Mouse (Mus musculus) retina, embryonic 14.5 days (tissue): ENCODE data around the gene Mdc1.
"Not testable (repeated sequence)": the region's sequence is repeated elsewhere in the genome, so short reads cannot be mapped to it uniquely, and the experiment has no call there.

Experiments
- DNase-seq: peaks from one replicate; pipeline ENCODE4 v3.0.0-alpha.2; 2015; ENCODE audit warnings: low spot score

Gene Mdc1

DNA sequence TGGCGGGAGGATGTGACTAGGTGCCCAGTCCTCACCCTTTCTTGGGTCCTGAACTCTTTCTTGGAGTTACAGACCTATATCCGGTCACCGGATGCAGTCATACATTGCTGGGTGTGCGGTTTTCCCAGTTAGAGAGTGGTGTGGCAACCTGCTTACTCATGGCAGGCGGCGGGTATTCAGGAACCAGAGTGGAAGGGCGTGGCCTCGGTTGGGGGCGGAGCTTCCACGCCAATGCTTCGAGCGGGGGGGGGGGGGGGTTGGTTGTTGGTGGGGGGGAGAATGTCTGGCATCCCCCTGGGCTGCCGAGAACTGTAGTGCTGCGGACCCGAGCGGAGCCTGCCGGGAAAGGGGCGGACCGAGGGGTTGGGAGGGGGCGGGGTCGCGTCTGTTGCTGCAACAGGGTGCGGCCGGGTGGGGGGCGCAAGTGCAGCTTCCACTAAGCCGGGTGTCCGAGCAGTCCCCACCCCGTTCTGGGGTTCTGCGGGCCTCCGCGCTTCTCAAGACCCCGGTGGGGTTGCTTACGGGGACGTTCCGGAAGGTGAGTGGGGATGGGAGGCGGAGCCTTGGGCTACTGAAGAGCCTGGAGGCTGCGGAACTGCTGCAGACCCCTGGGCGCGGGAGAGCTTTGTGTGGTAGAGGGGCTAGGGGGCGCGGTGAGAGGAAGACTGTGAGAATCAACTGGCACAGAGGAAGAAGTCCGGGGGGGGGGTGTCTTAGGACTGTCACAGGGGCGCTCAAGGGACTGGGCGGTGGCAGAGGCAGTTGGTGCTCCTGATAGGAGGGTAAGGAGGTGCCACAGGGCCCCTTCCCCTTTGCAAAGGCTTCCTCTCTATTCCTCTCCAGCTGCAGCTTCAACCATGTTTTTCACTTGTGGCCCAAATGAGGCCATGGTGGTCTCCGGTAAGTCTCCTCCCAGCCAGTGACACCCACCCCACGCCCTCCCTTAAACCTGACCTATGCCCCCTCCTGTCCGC, 18.1 kb upstream of the Mdc1 start, which contains the start of gene Flot1:
Gene Flot1, plus strand, starts transcription at position 267 of the 974 bp plus-strand sequence.
- DNase-seq, result peak; percentile 89

DNA sequence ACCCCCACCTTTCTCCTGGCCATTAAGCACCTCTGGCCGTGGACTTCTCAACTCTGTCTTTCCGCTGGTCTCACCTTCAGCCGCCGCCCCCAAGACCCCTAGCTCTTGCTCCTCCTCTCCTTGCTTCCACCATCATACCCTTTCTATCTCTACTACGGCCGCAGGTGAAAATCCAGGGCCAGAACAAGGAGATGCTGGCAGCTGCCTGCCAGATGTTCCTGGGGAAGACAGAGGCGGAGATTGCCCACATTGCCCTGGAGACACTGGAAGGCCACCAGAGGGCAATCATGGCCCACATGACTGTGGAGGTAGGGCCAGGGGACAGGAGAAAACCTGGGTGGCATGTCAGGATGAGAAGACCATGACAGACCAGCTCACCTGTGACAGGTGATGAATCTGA, 16.9 kb upstream of the Mdc1 start:
- no peak for DNase-seq

DNA sequence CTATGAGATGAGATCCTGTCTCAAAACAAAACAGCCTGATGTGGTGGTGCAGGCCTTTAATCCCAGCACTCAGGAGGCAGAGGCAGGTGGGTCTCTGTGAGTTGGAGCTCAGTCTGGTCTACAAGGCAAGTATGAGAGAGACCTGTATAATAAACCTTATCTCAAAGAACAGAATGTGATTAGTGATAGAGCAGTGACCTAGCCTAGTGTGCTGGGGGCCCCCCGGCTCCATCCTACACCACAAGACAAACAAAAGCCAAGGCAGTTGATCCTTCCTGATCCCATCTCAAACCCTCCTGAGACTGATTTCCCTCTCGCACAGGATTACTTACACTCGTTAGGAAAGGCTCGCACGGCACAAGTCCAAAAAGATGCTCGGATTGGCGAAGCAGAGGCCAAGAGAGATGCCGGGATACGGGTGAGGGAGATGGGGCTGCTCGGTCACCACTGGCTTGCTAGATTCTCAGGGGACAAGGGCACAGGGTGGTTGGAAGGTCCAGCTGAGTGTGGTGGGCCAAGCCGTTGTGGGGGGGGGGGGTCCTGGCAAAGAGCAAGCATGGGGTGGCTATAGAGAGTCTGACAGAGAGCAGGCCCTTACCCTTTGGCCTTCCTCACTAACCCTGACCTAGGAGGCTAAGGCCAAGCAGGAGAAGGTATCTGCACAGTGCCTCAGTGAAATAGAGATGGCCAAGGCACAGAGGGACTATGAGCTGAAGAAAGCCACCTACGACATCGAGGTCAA, 16.0 kb upstream of the Mdc1 start:
- DNase-seq, result no peak

DNA sequence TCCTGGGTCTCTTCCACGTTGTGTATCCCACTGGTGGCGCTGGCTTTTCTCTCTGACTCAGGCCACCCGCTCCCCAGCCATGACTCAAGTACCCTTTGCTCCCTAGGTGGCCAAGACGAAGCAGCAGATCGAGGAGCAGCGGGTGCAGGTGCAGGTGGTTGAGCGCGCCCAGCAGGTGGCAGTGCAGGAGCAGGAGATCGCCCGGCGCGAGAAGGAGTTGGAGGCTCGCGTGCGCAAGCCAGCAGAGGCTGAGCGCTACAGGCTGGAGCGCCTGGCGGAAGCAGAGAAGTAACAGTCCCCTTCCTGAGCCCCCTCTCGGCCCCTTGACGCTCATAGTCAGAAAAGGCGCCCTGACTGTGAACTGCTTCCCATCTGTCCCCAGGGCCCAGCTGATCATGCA, 11.6 kb upstream of the Mdc1 start:
- peak; percentile 88 for DNase-seq

DNA sequence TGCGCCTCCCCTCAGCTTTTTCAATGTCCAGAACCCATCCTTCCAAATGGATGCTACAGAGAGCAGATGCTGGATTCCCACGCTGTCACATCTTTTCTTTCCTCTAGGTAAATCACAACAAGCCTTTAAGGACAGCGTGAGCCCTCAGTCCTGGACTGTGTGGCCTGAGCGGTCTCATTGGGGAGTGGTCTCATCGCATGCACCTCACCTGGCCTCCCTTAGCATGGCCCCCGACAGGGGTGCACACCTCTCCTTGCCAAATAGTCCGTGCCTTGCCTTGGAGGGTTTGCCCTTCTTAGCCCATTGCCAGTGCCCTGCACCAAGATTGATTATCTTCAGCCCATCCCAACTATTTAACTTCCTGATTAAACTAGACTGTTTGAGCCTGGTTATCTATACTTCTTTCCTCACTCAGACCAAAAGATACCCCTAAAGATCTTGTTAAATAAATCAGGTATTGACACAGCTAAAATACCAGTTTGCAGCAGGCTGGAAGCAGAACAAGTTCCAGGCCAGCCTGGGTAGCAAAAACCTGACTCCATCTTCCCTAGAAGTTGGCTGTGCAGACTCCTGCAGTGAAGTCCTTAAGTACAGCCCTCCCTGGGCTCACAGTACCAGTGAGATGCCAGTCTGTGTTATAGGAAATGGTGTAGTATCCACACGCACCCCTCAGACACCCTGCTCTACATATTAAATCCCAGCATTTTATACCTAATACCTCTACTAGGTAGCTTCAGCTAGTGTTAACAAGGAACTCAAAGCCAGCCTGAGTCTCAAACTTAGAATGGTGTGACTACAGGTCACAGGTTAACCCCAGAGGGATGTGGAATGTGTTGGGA, 8.7 kb upstream of the Mdc1 start:
- no peak for DNase-seq

DNA sequence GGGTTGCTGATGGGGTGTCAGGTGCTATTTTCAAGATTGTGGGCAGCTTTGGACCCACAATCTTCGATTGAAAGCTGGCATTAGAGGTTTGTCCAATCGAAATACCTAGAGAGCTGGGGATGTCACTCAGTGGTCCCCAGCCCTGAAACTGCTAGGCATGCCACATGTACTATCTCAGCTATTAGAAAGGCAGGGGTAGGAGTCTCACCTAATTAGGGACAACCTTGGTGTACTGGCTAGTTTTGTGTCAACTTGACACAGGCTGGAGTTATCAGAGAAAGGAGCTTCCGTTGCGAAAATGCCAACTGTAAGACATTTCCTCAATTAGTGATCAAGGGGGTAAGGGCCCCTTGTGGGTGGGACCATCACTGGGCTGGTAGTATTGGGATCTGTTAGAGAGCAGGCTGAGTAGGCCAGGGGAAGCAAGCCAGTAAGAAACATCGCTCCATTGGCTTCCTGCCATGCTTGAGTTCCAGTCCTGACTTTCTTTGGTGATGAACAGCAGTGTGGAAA, 8.0 kb upstream of the Mdc1 start:
- no peak for DNase-seq

DNA sequence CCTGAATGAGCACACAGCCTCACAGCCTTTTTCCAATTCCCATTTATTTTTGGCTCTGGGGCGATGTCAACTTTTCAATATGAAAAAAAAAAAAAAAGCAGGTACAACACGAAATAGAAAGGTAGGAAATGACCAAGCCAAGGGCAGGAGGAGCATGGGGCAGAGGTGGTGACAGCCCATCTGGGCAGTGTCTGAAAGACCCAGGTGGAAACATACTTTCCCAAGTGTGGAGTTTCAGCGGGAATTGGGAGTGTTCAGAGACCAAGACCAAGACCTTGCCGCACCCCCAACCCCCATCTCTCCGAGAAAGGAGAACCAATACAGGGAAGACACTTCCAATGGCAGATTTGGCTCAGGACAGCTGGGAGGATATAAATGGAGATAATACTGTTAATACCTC, 7.4 kb upstream of the Mdc1 start:
- no peak for DNase-seq

DNA sequence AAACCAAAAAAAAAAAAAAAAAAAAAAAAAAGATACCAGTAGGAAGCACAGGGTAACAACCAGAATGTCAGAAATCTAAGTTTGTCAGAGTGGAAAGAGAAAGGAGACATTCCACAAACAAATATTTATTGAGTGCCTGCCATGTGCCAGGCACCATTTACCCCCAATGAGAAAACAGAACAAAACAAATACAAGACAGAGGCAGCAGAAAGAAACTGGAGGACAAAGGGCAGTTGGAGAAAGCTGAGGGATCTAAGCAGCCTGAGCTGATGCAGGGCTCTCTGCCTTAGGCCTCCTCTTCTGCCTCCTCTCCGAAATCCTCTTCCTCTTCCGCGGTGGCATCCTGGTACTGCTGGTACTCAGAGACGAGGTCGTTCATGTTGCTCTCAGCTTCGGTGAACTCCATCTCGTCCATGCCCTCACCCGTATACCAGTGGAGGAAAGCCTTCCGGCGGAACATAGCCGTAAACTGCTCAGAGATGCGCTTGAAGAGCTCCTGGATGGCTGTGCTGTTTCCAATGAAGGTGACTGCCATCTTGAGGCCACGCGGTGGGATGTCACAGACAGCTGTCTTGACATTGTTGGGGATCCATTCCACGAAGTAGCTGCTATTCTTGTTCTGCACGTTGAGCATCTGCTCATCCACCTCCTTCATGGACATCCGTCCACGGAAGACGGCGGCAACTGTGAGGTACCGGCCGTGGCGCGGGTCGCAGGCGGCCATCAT, 6.5 kb upstream of the Mdc1 start:
- DNase-seq, result no peak

DNA sequence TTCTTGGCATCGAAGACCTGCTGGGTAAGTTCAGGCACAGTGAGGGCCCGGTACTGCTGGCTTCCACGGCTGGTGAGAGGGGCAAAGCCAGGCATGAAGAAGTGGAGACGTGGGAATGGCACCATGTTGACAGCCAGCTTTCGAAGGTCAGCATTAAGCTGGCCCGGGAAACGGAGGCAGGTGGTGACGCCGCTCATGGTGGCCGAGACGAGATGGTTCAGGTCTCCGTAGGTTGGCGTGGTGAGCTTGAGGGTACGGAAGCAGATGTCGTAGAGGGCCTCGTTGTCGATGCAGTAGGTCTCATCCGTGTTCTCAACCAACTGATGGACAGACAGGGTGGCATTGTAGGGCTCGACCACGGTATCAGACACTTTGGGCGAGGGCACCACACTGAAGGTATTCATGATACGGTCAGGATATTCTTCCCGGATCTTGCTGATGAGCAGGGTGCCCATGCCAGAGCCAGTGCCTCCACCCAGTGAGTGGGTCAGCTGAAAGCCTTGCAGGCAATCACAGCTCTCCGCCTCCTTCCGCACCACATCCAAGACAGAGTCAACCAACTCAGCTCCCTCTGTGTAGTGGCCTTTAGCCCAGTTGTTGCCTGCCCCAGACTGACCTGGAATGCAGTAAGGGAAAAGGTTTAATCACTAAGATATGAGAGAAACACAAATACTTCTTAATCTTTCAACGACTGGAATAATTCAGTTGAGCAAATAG, 5.7 kb upstream of the Mdc1 start:
- no peak for DNase-seq

DNA sequence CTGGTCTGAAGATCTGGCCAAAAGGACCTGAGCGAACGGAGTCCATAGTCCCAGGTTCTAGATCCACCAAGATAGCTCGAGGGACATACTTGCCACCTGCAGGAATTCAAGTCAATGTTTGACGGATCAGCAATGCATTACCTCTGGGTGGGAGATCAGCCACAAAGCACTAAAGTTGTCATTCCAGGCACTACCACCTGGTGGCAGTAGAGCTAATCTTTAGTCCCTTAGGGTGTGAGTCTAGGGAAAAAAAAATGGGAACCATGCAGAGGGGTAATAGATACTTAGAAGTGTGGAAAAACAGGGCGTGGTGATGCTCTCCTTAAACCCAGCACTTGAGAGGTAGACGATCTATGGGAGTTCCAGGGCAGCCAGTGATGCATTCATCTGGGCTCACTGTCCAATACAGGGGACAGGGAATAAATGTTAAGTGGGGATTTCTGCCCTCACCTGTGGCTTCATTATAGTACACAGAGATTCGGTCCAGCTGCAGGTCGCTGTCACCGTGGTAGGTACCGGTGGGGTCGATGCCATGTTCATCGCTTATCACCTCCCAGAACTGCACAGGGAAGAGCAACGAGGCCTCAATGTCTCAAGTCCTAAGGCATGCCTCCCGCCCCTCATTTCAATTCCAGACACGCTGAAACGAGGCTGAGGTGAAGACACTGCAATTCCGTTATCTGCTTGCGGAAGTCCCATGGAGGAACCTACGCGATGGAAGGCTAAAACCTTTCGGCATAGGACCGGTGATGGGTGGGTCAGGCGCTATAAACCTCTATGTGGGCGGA, 4.9 kb upstream of the Mdc1 start:
- peak; percentile 99 for DNase-seq

DNA sequence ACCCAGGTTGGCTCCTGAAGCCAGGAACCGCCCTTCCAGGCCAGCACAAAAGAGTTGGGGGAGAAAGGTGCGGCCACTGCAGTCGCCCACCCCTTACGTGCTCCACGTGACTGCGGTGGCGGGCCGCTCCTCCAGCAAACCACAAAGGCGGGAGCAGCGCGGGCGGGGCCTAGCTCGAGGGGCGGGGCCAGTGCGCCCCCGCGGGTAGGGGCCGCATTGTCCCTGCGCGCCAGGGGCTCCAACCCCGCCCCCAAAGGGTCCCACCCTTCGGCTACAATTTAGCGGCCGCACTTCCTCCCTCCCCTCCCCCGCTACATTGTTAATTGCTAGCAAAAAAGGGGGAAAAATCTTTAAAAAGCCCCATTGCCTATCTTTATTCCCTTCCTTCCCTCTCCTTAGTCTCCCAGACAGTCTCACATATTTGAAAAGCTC, 4.3 kb upstream of the Mdc1 start:
- DNase-seq, result peak; percentile 94

DNA sequence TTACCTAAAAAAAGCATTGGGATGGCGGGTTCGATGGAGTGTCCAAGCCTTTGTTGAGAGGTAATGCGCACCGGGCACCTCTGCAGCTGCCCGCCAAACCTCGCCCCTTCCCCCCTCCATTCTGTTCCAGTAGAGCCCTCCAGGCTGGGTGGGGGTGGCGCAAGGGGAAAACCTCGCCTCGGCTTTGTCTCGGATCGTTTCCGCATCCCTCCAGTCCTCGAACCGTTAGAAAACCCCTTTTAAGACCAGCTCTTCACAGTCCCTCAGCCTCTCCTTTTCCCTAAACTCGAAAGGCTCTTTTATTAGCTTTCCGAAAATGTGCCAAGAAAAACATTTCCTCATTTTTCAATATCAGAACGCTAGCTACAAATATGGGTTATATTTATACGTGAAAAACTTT, 3.8 kb upstream of the Mdc1 start:
- peak; percentile 74 for DNase-seq

DNA sequence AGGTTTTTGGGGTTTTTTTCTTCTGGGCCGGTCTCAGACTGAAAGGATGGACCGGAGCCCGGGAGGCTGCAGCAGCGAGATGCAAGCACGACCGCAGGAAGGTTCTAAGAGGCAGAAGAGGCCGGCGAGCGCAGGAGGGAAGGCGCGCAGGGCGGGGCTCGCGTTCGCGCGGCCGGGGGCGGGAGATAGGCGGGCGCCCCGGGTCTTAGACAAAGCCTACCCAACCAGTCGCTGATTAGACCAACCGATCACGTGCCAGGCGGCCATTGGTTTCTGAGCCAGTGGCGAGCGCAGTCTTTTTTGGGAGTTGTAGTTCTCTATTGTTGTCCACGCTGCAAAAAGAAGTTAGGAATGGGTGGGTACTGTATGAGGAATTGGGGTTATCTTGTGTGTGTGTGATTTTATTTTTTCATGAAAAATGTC, 3.2 kb upstream of the Mdc1 start, which contains the start of gene Tubb5:
Gene Tubb5, minus strand, starts transcription at position 185 of the 423 bp plus-strand sequence.
- DNase-seq, result peak; percentile 98

DNA sequence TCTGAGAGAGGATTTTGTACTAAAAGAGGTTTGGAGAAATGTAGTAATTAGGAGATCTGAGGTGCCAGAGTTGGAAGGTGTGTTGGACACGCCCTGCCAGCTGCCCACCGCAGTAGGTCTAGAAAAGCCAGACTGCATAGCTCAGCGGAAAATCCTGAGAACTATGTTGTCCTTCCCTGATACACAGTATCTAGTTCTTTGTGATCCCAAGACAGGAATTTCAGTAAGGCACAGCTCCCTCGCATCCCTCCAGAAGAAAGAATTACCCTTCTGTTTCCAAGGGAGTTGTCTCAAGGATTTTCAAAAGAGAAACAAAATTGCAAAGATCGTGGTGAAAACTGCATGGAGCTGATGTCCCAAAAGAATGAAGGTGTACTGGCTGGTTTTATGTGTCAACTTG, 2.7 kb upstream of the Mdc1 start:
- DNase-seq, result no peak

DNA sequence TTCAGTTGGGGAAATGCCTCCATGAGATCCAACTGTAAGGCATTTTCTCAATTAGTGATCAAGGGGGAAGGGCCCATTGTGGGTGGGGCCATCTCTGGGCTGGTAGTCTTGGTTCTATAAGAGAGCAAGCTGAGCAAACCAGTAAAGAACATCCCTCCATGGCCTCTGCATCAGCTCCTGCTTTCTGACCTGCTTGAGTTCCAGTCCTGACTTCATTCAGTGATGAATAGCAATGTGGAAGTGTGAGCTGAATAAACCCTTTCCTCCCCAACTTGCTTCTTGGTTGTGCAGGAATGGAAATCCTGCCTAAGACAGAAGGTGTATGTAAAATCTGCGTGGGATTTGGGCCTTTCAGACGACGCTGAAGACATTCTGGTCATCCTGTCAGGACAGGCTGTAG, 2.3 kb upstream of the Mdc1 start:
- not testable (repeated sequence) for DNase-seq

DNA sequence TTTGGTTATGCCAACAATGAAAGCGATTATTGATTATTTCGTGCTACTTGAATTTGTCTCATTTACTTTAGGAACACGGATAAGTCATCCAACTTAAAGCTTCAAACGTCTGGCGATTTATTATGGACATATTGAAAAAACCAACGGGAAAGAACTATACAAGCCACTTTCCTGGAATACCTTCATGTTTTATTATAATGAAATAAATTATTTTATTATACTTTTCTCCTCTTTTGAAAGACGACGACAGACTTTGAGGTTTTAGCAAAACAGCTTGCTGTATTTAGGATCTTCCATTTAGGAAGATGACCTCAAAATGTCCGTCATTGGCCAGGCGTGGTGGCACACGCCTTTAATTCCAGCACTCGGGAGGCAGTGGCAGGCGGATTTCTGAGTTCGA, 754 bp upstream of the Mdc1 start:
- no peak for DNase-seq

DNA sequence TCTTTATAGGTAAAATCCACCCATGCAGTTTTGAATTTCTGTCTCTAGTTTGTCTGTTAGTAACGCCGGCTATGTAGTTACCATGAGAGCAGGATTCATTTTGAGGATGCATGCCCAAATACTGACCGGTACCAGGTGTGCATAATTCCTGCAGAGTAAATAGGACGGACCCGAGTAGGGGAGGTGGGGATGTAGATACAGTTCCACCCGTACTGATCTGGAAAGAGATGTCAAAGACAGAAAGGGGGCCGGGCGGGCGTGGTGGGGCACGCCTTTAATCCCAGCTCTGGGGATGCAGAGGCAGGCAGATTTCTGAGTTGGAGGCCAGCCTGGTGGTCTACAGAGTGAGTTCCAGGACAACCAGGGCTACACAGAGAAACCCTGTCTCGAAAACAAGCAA, 691 bp downstream of the Mdc1 start:
- DNase-seq, result no peak

DNA sequence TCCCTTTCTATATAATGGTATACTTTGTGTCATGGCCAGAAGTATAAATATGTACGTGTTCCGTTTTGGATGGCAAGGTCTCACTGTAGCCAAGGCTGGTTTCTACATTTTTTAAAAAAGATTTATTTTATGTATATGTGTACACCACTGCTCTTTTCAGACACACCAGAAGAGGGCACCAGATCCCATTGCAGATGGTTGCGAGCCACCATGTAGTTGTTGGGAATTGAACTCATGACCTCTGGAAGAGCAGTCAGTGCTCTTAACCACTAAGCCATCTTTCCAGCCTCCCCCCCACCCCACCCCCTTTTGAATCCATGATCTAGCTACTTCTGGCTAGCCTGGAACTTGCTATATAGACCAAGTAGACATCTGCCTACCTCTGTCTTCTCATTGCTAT, 2.2 kb downstream of the Mdc1 start:
- no peak for DNase-seq

DNA sequence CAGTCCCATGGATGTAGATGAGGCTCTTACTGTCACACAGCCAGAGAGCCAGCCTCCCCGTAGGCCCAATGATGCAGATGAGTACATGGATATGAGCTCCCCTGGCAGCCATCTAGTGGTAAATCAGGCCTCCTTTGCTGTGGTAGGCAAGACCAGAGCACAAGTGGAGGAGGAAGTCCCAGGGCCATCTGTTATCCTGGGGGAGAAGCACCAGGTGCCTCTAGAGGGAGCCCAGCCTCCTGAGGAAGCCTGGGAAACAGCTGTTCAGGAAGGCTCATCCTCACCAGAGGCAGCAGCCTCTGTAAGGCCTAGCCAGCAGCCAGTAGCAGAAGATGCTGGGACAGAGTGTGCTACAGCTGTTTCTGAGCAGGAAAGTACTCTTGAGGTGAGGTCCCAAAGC, 6.8 kb downstream of the Mdc1 start:
- no peak for DNase-seq

DNA sequence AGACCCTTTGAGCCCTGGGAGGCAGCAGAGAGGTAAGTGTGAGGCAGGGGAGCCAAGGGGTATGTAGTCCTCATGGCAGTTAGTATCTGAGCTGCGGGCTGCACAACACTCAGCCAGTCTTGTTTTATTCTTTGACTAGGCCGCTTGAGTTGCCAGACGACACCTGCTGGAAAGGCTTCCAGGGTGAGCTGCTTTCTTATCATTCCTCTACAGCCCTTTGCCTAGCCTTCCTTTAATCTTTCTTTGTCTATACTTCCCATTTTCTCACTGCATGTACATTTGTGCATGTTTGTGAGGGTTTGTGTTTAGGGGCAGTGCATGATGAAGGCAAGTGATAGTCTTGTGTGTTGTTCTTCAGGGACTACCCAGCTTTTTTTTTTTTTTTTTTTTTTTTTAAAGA, 9.7 kb downstream of the Mdc1 start:
- no peak for DNase-seq
